Mouse (Mus musculus): ENCODE measurements around the gene Zcchc8.
"Not testable (repeated sequence)": the region's sequence is repeated elsewhere in the genome, so short reads cannot be mapped to it uniquely, and the experiment has no call there.

- TF ChIP-seq EP300 (optimal IDR thresholded peaks at IDR 0.05); CTCF (IDR thresholded peaks at IDR 0.05; ENCODE audit: low read depth): not testable (repeated sequence)
These were observed 45.6 kb upstream of the Zcchc8 start for GRCm38 (mm10) chr5:123766455-123766854.

Measured in stomach, postnatal 0 days (tissue).